Mouse (Mus musculus): ENCODE results near the gene Birc6. TPM values are rescaled to one million over a fixed set of nuclear protein-coding genes. Genes with fewer than 3 reads are reported as not detected.

The Birc6 gene
- polyA plus RNA-seq, 1 experiment from 2014 or later, result 117 TPM

DNA sequence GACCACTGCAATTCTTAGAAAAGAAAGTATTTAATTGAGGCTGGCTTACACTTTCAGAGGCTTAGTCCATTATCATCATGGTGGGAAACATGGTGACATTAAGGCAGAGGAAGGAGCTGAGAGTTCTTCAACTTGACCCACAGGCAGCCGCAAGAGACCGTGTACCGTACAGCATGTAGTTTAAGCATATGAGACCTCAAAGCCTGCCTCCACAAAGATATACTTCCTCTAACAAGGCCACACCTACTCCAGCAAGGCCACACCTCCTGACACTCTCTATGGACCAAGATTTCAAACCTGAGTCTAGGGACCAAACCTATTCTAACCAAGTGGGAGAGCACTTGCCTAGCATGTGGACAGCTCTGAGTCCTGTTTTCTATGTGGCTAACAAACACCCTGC is 19.5 kb upstream of the Birc6 start:
- Histone ChIP-seq H3K36me3 (ENCODE audit: control insufficient read depth, insufficient read depth, low read length) (no peaks in the 10 kb centered on the region), H3K27me3 (ENCODE audit: control insufficient read depth, insufficient read depth, low read length) (no peaks in the 10 kb centered on the region), H3K27ac (ENCODE audit: low read depth, low read length) (no peak overlapping the region), H3K4me2 (ENCODE audit: low read depth, low read length) (no peak overlapping the region), H3K9ac (replicated peaks; ENCODE audit: low read depth, low read length) (no peak overlapping the region), H3K4me1 (ENCODE audit: control insufficient read depth, insufficient read depth, low read length) (no peaks in the 10 kb centered on the region), H3K9me3 (ENCODE audit: control insufficient read depth, low read length) (no peaks in the 10 kb centered on the region), H3K4me3 (ENCODE audit: low read depth, low read length) (no peak overlapping the region)
- no peak for ATAC-seq (ENCODE audit: low read depth)
- 93% methylated on average over 3 of the region's 3 CpGs for WGBS

- no peak for ATAC-seq (ENCODE audit: low read depth)
- Histone ChIP-seq H3K4me2 (ENCODE audit: low read depth, low read length) (no peak overlapping the region), H3K9me3 (ENCODE audit: control insufficient read depth, low read length) (no peaks in the 10 kb centered on the region), H3K9ac (replicated peaks; ENCODE audit: low read depth, low read length) (no peak overlapping the region), H3K4me1 (ENCODE audit: control insufficient read depth, insufficient read depth, low read length) (no peaks in the 10 kb centered on the region), H3K27me3 (ENCODE audit: control insufficient read depth, insufficient read depth, low read length) (no peaks in the 10 kb centered on the region), H3K27ac (ENCODE audit: low read depth, low read length) (no peak overlapping the region), H3K36me3 (ENCODE audit: control insufficient read depth, insufficient read depth, low read length) (no peaks in the 10 kb centered on the region), H3K4me3 (ENCODE audit: low read depth, low read length) (no peak overlapping the region)
- 82% methylated on average over 2 of the region's 2 CpGs for WGBS
Measured at GRCm38 (mm10) chr17:74512308-74512707, 15.8 kb upstream of the Birc6 start.

DNA sequence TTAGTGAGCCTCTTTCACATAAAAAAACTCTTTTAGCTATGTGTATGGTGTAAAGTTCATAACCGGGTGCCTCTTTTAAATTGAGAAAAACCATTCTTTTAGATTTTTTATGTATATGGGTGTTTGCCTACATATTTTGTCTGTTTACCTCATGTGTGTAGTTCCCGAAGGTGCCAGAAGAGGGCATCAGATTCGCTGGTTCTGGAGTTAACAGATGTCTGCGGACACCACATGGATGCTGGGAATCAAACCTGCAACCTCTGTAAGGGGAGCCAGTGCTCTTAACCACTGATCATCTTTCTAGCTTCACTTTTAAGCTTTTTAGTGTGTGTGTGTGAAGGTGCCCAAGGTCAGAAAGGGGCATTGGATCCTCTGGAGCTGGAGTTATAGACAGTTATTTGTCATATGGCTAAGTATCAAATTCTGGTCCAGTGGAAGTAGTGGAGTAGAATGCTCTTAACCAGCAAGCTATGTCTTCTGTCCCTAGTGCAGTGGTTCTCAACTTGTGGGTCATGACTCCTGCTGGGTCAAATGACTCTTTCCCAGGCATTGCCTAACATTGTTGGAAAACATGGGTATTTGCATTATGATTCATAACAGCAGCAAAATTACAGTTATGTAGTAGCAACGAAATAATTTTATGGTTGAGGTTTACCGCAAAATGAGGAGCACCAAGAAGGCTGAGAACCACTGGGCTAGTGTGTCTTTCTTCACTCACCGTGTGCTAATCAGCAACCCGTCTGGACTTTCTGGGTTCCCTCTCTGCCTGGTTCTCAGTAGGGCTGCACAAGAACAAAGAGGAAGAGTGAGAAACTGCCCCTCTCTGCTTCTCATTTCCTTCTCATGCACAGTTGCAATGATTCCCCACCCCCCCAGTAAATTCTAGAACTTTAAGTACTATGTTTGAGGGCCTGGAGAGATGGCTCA is 5.0 kb upstream of the Birc6 start:
- Histone ChIP-seq H3K27ac (ENCODE audit: low read depth, low read length) (no peak overlapping the region), H3K4me1 (ENCODE audit: control insufficient read depth, insufficient read depth, low read length) (peaks cover 6% of the 10 kb centered on the region; the same call in 1 of the 2 replicates), H3K9ac (replicated peaks; ENCODE audit: low read depth, low read length) (no peak overlapping the region), H3K4me3 (ENCODE audit: low read depth, low read length) (no peak overlapping the region), H3K4me2 (ENCODE audit: low read depth, low read length) (no peak overlapping the region), H3K36me3 (ENCODE audit: control insufficient read depth, insufficient read depth, low read length) (no peaks in the 10 kb centered on the region), H3K27me3 (ENCODE audit: control insufficient read depth, insufficient read depth, low read length) (no peaks in the 10 kb centered on the region), H3K9me3 (ENCODE audit: control insufficient read depth, low read length) (no peaks in the 10 kb centered on the region)
- 85% methylated on average over 8 of the region's 8 CpGs for WGBS
- ATAC-seq (ENCODE audit: low read depth), result no peak

DNA sequence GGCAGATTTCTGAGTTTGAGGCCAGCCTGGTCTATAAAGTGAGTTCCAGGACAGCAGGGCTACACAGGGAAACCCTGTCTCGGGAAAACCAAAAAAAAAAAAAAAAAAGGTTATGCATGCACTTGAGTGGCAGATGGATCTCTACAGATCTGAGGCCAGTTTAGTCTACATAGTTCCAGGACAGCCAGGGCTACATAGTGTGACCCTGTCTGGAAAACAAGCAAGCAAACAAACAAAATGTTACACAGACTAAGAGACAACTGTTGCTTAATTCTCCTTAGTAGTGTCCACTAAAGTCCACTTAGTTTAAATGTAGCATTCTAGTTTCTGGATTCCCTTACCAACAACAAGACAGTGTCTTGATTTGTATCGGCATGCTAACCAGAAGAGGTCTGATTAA is 2.0 kb upstream of the Birc6 start:
- Histone ChIP-seq H3K27me3 (ENCODE audit: control insufficient read depth, insufficient read depth, low read length) (no peaks in the 10 kb centered on the region), H3K4me1 (ENCODE audit: control insufficient read depth, insufficient read depth, low read length) (peaks cover 17% of the 10 kb centered on the region), H3K4me2 (ENCODE audit: low read depth, low read length) (no peak overlapping the region), H3K36me3 (ENCODE audit: control insufficient read depth, insufficient read depth, low read length) (no peaks in the 10 kb centered on the region), H3K27ac (ENCODE audit: low read depth, low read length) (no peak overlapping the region), H3K9ac (replicated peaks; ENCODE audit: low read depth, low read length) (no peak overlapping the region), H3K4me3 (ENCODE audit: low read depth, low read length) (no peak overlapping the region), H3K9me3 (ENCODE audit: control insufficient read depth, low read length) (no peaks in the 10 kb centered on the region)
- 86% methylated on average over 2 of the region's 2 CpGs for WGBS
- no peak for ATAC-seq (ENCODE audit: low read depth)

DNA sequence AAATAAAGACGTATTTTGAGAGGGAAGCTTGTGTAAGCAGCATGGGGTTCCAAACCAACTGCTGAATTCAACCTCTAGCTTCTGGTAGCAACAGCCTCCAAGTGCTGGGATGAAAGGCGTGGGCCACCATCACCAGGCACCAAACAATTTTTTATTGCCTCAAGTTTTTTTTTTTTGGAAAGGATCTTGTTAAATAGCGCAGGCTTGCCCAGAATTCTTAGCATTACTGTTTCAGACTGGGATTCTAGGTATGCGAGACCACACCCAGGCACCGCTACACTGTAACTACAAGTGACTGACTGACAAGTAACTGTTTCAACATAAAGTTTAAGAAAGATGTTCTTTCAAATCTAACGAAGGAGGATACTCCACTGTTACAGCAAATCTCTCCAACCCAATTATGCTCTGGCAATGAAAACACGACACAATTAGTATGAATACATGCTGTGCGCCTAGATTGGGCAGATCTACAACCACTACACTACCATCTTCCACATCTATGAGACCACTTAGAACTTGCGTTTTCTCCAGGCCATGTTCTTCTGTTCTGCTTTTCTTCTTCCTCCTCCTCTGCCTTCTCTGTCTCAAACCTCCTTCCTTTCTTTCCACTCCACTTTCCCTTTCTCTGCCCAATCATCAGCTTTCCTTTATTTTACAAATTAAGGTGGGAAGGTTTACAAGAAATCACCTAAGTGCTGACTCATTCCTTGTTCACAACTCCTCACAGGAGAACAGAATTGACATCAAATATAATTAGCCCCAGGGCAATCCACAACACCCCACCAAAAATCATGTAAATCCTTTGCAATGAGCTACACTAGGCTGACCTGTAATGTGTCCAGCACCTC is 1.1 kb upstream of the Birc6 start:
- H3K4me2 ChIP-seq (ENCODE audit: low read depth, low read length), result peak overlapping the region; percentile 46
- 0 out of 2 replicates have a peak, but pooled peaks have one; percentile 0 for ATAC-seq (ENCODE audit: low read depth)
- H3K27ac ChIP-seq (ENCODE audit: low read depth, low read length), result peak overlapping the region; percentile 92
- H3K9ac ChIP-seq (replicated peaks; ENCODE audit: low read depth, low read length), result peak overlapping the region; percentile 52
- no peaks in the 10 kb centered on the region for H3K9me3 ChIP-seq (ENCODE audit: control insufficient read depth, low read length)
- no peaks in the 10 kb centered on the region for H3K36me3 ChIP-seq (ENCODE audit: control insufficient read depth, insufficient read depth, low read length)
- H3K27me3 ChIP-seq (ENCODE audit: control insufficient read depth, insufficient read depth, low read length), result no peaks in the 10 kb centered on the region
- H3K4me1 ChIP-seq (ENCODE audit: control insufficient read depth, insufficient read depth, low read length), result peaks cover 17% of the 10 kb centered on the region
- 88% methylated on average over 9 of the region's 9 CpGs for WGBS
- peak overlapping the region; percentile 38 for H3K4me3 ChIP-seq (ENCODE audit: low read depth, low read length)

DNA sequence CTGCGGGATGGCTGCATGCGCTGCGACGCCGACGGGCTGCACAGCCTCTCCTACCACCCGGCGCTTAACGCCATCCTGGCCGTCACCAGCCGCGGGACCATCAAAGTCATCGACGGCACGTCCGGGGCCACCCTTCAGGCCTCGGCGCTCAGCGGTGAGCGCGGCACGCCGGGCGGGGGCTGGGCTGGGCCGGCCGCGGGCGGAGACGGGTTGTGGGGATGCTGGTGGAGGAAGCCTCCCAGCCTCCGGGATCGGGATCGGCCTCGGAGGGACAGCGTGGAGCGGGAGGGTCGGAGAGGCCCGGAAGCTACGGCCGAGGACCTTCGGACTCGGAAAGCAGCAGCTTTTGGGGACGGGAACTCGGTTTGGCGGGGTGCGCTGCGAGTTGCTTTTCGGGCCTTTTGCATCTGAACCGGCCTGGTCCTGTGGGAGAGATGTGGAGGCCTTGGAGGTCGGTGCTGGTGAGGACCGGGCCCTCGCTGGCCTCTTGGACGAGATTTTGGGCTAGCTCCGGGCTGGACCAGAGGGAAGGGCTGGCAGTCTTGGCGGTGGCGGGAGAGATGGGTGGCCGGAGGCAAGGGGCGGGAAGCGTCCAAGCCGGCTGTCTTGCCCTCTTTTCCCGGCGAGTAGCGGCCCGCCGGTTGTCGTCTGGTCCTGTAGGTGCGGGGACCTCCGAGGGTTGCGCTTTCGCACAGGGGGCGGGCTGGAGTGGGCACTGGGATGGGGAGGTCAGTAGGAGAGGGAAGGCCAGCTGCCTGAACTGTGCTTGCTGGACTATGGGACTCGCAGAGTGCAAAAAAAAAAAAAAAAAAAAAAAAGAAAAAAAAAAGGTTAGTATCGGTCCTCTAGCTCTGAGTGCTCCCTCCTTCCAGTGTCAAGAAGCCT is 795 bp downstream of the Birc6 start:
- Histone ChIP-seq H3K4me1 (ENCODE audit: control insufficient read depth, insufficient read depth, low read length) (peaks cover 17% of the 10 kb centered on the region), H3K4me3 (ENCODE audit: low read depth, low read length) (peak overlapping the region; percentile 91), H3K9ac (replicated peaks; ENCODE audit: low read depth, low read length) (peak overlapping the region; percentile 82), H3K9me3 (ENCODE audit: control insufficient read depth, low read length) (no peaks in the 10 kb centered on the region), H3K36me3 (ENCODE audit: control insufficient read depth, insufficient read depth, low read length) (no peaks in the 10 kb centered on the region), H3K27me3 (ENCODE audit: control insufficient read depth, insufficient read depth, low read length) (no peaks in the 10 kb centered on the region), H3K4me2 (ENCODE audit: low read depth, low read length) (peak overlapping the region; percentile 85), H3K27ac (ENCODE audit: low read depth, low read length) (peak overlapping the region; percentile 95)
- under 1% methylated on average over 68 of the region's 72 CpGs for WGBS
- ATAC-seq (ENCODE audit: low read depth), result peak; percentile 64

DNA sequence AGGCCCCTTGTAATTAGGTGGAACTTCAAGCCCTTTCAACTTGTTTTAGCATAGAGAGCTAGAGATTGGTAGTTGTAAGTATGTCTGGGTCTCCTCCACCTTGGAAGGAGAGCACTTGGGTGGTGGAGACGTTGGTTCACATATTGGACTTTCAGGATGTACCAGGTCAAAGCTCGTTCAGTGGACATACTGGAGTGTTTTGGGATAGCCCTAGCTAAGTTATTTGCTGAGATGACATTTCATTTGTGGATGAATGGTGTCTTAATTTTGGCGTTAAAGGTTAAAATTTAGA is 1.4 kb downstream of the Birc6 start:
- H3K4me3 ChIP-seq (ENCODE audit: low read depth, low read length), result peak overlapping the region; percentile 91

DNA sequence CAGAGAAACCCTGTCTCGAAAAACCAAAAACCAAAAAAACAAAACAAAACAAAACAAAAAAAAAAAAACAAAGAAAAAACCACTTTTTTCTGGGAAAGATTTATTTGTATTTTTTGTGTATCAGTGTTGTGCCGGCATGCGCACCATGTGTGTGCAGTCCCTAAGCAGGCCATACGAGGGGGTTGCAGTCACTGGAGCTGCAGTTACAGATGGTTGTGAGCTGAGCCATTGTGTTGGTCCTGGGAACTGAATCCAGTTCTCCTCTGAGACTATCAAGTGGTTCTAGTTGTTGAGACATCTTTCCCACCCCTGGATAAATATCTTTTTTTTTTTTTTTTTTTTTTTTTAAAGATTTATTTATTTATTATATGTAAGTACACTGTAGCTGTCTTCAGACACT is 6.9 kb downstream of the Birc6 start:
- peaks cover 6% of the 10 kb centered on the region for H3K4me1 ChIP-seq (ENCODE audit: control insufficient read depth, insufficient read depth, low read length)
- ATAC-seq (ENCODE audit: low read depth), result no peak
- no peaks in the 10 kb centered on the region for H3K36me3 ChIP-seq (ENCODE audit: control insufficient read depth, insufficient read depth, low read length)
- no peak overlapping the region for H3K27ac ChIP-seq (ENCODE audit: low read depth, low read length)
- no peaks in the 10 kb centered on the region for H3K9me3 ChIP-seq (ENCODE audit: control insufficient read depth, low read length)
- no peak overlapping the region for H3K4me3 ChIP-seq (ENCODE audit: low read depth, low read length)
- H3K9ac ChIP-seq (replicated peaks; ENCODE audit: low read depth, low read length), result no peak overlapping the region
- WGBS, result 95% methylated on average over 4 of the region's 4 CpGs
- no peak overlapping the region for H3K4me2 ChIP-seq (ENCODE audit: low read depth, low read length)
- no peaks in the 10 kb centered on the region for H3K27me3 ChIP-seq (ENCODE audit: control insufficient read depth, insufficient read depth, low read length)

More for the DNA sequence above, 1.4 kb downstream of the Birc6 start:
- peak overlapping the region; percentile 95; the same call in 1 of the 2 replicates for H3K27ac ChIP-seq (ENCODE audit: low read depth, low read length)
- H3K27me3 ChIP-seq (ENCODE audit: control insufficient read depth, insufficient read depth, low read length), result no peaks in the 10 kb centered on the region
- peaks cover 17% of the 10 kb centered on the region for H3K4me1 ChIP-seq (ENCODE audit: control insufficient read depth, insufficient read depth, low read length)
- WGBS, result 21% methylated on average over 3 of the region's 3 CpGs
- H3K4me2 ChIP-seq (ENCODE audit: low read depth, low read length), result peak overlapping the region; percentile 85
- H3K36me3 ChIP-seq (ENCODE audit: control insufficient read depth, insufficient read depth, low read length), result no peaks in the 10 kb centered on the region
- H3K9me3 ChIP-seq (ENCODE audit: control insufficient read depth, low read length), result no peaks in the 10 kb centered on the region
- peak overlapping the region; percentile 82 for H3K9ac ChIP-seq (replicated peaks; ENCODE audit: low read depth, low read length)
- ATAC-seq (ENCODE audit: low read depth), result no peak

Measured in neural tube, embryonic 14.5 days (tissue).